Mouse (Mus musculus): ENCODE results near the gene Ciita. TPM values are rescaled to one million over a fixed set of nuclear protein-coding genes. Genes with fewer than 3 reads are reported as not detected.

The Ciita gene
- total RNA-seq, 2 experiments from 2014 or later = 0.70 TPM; not detected in 1

Other genes with a start within 250 kb of the Ciita start
- not detected in 2 replicates for gene Emp2, start 166.1 kb upstream of the Ciita start, total RNA-seq (2014; fragmentation: Nextera tagmentation)
- not detected in 2 replicates for gene Emp2, start 166.1 kb upstream of the Ciita start, total RNA-seq (2017)
- not detected in 2 replicates for gene Tekt5, start 84.6 kb upstream of the Ciita start, total RNA-seq (2014; fragmentation: Nextera tagmentation)
- gene Tekt5, start 84.6 kb upstream of the Ciita start, total RNA-seq (2017) = 0.19 TPM in 1 of 2 replicates, not detected in the other
- 39.1 and 51.6 TPM in 2 replicates for gene Nubp1, start 68.1 kb upstream of the Ciita start, total RNA-seq (2014; fragmentation: Nextera tagmentation)
- gene Nubp1, start 68.1 kb upstream of the Ciita start, total RNA-seq (2017) = 46.8 and 51.8 TPM in 2 replicates
- gene Tvp23a, start 32.7 kb upstream of the Ciita start, total RNA-seq (2014; fragmentation: Nextera tagmentation) = not detected in 2 replicates
- 0.30 TPM in 1 of 2 replicates, not detected in the other for gene Tvp23a, start 32.7 kb upstream of the Ciita start, total RNA-seq (2017)
- 12.5 and 13.2 TPM in 2 replicates for gene Dexi, start 63.0 kb downstream of the Ciita start, total RNA-seq (2014; fragmentation: Nextera tagmentation)
- 1.8 and 3.2 TPM in 2 replicates for gene Dexi, start 63.0 kb downstream of the Ciita start, total RNA-seq (2017)
- 13.2 and 20.9 TPM in 2 replicates for gene Clec16a, start 65.3 kb downstream of the Ciita start, total RNA-seq (2014; fragmentation: Nextera tagmentation)
- 6.3 and 13.6 TPM in 2 replicates for gene Clec16a, start 65.3 kb downstream of the Ciita start, total RNA-seq (2017)